Mouse (Mus musculus) thymus, postnatal 4 days (tissue): Measurements from ENCODE around the gene Ddx43.

Source experiments
- DNase-seq: peaks from one replicate; pipeline ENCODE4 v3.0.0; 2021

Ddx43 gene

GRCm38 (mm10) chr9:78374397-78374796 is 21.2 kb upstream of the Ddx43 start:
- no peak for DNase-seq

- DNase-seq: no peak
Measured at GRCm38 (mm10) chr9:78374885-78375389, 20.6 kb upstream of the Ddx43 start.

- no peak for DNase-seq
Measured at GRCm38 (mm10) chr9:78375486-78375885, 20.1 kb upstream of the Ddx43 start.

- no peak for DNase-seq
Measured at GRCm38 (mm10) chr9:78377546-78377945, 18.0 kb upstream of the Ddx43 start.

- peak; percentile 14 for DNase-seq
Measured at GRCm38 (mm10) chr9:78378113-78378785, 17.3 kb upstream of the Ddx43 start, which contains the start of gene Ooep. TSS of gene Ooep (minus strand) at chr9:78378725.

GRCm38 (mm10) chr9:78385893-78386292 is 9.7 kb upstream of the Ddx43 start:
- DNase-seq: peak; percentile 18

- DNase-seq: no peak
Measured at GRCm38 (mm10) chr9:78386947-78387346, 8.6 kb upstream of the Ddx43 start.

GRCm38 (mm10) chr9:78389981-78390380 is 5.6 kb upstream of the Ddx43 start:
- no peak for DNase-seq

- DNase-seq: no peak
Measured at GRCm38 (mm10) chr9:78393741-78394140, 1.8 kb upstream of the Ddx43 start.

GRCm38 (mm10) chr9:78394602-78395001 is 975 bp upstream of the Ddx43 start:
- no peak for DNase-seq

- no peak for DNase-seq
Measured at GRCm38 (mm10) chr9:78395244-78395629, 340 bp upstream of the Ddx43 start.

- DNase-seq: no peak
Measured at GRCm38 (mm10) chr9:78396517-78396916, 940 bp downstream of the Ddx43 start.

- DNase-seq: no peak
Measured at GRCm38 (mm10) chr9:78400570-78400969, 5.0 kb downstream of the Ddx43 start.

GRCm38 (mm10) chr9:78401596-78401995 is 6.0 kb downstream of the Ddx43 start:
- no peak for DNase-seq

- DNase-seq: peak; percentile 42
Measured at GRCm38 (mm10) chr9:78427362-78427781, 31.8 kb downstream of the Ddx43 start.

- DNase-seq: no peak
Measured at GRCm38 (mm10) chr9:78428185-78428584, 32.6 kb downstream of the Ddx43 start.

GRCm38 (mm10) chr9:78428870-78429432 is 33.4 kb downstream of the Ddx43 start:
- DNase-seq: no peak

- DNase-seq: no peak
Measured at GRCm38 (mm10) chr9:78429551-78429950, 34.0 kb downstream of the Ddx43 start.

- no peak for DNase-seq
Measured at GRCm38 (mm10) chr9:78430486-78430885, 34.9 kb downstream of the Ddx43 start.

GRCm38 (mm10) chr9:78432471-78432870 is 36.9 kb downstream of the Ddx43 start:
- DNase-seq: no peak

GRCm38 (mm10) chr9:78439426-78439825 is 43.8 kb downstream of the Ddx43 start:
- DNase-seq: no peak

GRCm38 (mm10) chr9:78442237-78442578 is 46.6 kb downstream of the Ddx43 start:
- DNase-seq: no peak

- peak; percentile 55 for DNase-seq
Measured at GRCm38 (mm10) chr9:78442579-78443392, 47.2 kb downstream of the Ddx43 start, which contains the start of gene Cgas. TSS of gene Cgas (minus strand) at chr9:78443237.

- no peak for DNase-seq
Measured at GRCm38 (mm10) chr9:78447606-78447972, 52.0 kb downstream of the Ddx43 start.
